Mouse (Mus musculus) testis, adult 2 months (tissue): ENCODE data around the gene Sh2d4b.

ENCODE experiments used
- CTCF ChIP-seq: fragments of 200-500 bp; IDR thresholded peaks from 2 replicates; pipeline ENCODE4 v1.5.1; 2012; ENCODE audit warnings: low read depth, mild to moderate bottlenecking, inconsistent platforms, low read length, moderate library complexity; ENCODE audit not compliant: control insufficient read depth, insufficient read depth, insufficient replicate concordance
- POLR2A ChIP-seq: fragments of 200-500 bp; IDR thresholded peaks from 2 replicates; pipeline ENCODE4 v1.6.1; 2012; ENCODE audit warnings: low read depth, mild to moderate bottlenecking, inconsistent platforms, low read length, moderate library complexity; ENCODE audit not compliant: control insufficient read depth

DNA sequence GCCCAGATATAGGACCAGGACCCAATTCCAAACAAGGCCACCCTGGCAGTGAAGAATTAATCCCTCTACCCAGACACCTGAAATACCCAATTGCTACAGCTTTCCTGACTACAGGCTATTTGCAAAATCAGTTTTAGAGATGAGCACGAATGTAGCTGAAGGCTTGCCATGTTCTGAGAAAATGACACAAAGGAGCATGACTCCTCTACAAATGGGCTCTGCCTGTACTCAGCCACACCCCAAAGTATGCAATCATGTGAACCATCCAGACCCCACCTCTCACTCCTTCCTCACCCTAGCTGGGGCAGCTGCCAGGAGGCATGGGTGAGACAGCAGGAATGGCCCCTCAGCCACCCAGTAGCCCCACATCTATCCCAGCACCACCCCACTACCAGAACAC lies 42.4 kb upstream of the Sh2d4b start:
- TF ChIP-seq CTCF (no peak), POLR2A (no peak)
